Mouse (Mus musculus) heart, postnatal 0 days (tissue): ENCODE measurements around the gene Aoc1.

Experiments
- CTCF ChIP-seq: IDR thresholded peaks from 2 replicates; pipeline ENCODE4 v1.5.1; 2016; ENCODE audit warnings: antibody characterized with exemption, control low read depth, low read depth
- EP300 ChIP-seq: IDR thresholded peaks from 2 replicates; pipeline ENCODE4 v1.6.1; 2016; ENCODE audit warnings: antibody characterized with exemption, low read depth

DNA sequence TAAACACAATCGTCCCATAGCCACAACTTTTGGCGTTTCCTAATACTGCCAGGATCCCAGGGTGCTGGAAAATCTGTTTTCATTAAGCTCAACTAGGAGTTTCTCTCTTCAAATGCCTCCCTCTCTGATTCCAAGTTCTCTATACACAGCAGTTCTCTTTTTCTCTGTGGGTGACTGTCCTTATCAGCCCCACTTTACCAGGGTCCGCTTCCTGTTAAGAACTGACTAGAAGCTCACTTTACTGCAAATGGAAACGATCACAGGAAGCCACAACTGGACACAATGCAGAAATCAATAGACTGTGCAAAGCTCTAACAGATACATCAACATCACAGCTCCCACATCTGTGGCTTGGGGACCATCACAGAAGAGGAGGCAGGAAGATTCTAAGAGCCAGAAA is 21.5 kb downstream of the Aoc1 start:
- TF ChIP-seq CTCF, result no peak
- no peak for TF ChIP-seq EP300
